Mouse (Mus musculus) thymus, adult 2 months (tissue): ENCODE data around the gene Fry.

Source experiments
- CTCF ChIP-seq: fragments of 200-500 bp; IDR thresholded peaks from 2 replicates; pipeline ENCODE4 v1.5.1; 2012; ENCODE audit warnings: mild to moderate bottlenecking, control low read depth, low read length, moderate library complexity, borderline replicate concordance; ENCODE audit not compliant: control insufficient read depth, poor library complexity, insufficient read depth; ENCODE audit errors: extremely low read depth
- POLR2A ChIP-seq: fragments of 200-500 bp; IDR thresholded peaks from 2 replicates; pipeline ENCODE4 v1.6.1; 2012; ENCODE audit warnings: mild to moderate bottlenecking, low read length, control low read depth, moderate library complexity; ENCODE audit not compliant: control insufficient read depth, poor library complexity, insufficient read depth; ENCODE audit errors: extremely low read depth

DNA sequence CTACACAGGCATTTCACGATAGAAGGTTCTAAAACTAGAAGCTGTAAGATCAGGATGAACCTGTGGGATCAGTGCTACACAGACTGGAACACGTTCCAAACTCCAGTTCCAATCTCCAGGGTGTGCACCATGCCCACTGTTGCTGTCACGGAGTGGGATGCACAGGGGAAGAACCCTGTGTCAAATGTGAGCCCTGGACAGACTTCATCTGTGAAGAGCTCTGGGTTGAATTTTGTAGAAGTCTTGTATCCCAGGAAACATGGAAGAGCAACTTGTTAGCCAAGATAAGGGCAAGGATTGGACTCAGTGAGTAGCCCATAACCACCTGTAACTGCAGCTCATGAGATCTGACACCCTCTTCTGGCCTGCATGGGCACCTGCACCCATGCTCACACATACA, 246.2 kb downstream of the Fry start:
- TF ChIP-seq POLR2A (no peak), CTCF (no peak)
